Mouse (Mus musculus): ENCODE measurements at regions not wholly inside any gene's neighbourhood (a gene's known extent, or its start where the extent isn't known, plus 50 kb on each side); places are given as distances from the start of the nearest gene placed in this dataset.

- Histone ChIP-seq H3K4me2 (ENCODE audit: low read length) (peak overlapping the region; percentile 65), H3K4me3 (ENCODE audit: control insufficient read depth in 1 of 2, insufficient read depth in 1 of 2, low read depth in 1 of 2, low read length in 2 of 2) (peak overlapping the region; percentile 25 to 37), H3K36me3 (ENCODE audit: control insufficient read depth, insufficient read depth, low read length) (no peaks in the 10 kb centered on the region), H3K27me3 (ENCODE audit: control insufficient read depth, insufficient read depth, low read length) (no peaks in the 10 kb centered on the region), H3K4me1 (ENCODE audit: control insufficient read depth in 2 of 2, insufficient read depth in 2 of 2, low read length in 2 of 2) (peaks cover 28 to 41% of the 10 kb centered on the region in 2 experiments), H3K9me3 (ENCODE audit: control insufficient read depth, low read length) (peaks cover 3% of the 10 kb centered on the region; the same call in 1 of the 2 replicates), H3K9ac (ENCODE audit: low read length) (peak overlapping the region; percentile 64), H3K27ac (replicated peaks in 1 of 2; ENCODE audit: control insufficient read depth in 1 of 2, insufficient read depth in 1 of 2, low read depth in 2 of 2, low read length in 2 of 2) (peak overlapping the region; percentile 97 to 98)
- ATAC-seq (ENCODE audit: insufficient number of reproducible peaks, insufficient read depth, low FRiP score, low read depth), result peak; percentile 89
- 2% methylated on average over 27 of the region's 27 CpGs for WGBS
Measured at GRCm38 (mm10) chr10:66920761-66921684, 174.9 kb upstream of the Jmjd1c start.

GRCm38 (mm10) chr10:66921776-66922175 is 174.1 kb upstream of the Jmjd1c start:
- ATAC-seq (ENCODE audit: insufficient number of reproducible peaks, insufficient read depth, low FRiP score, low read depth), result no peak
- WGBS, result 34% methylated on average over 6 of the region's 6 CpGs
- H3K4me1 ChIP-seq (ENCODE audit: control insufficient read depth in 2 of 2, insufficient read depth in 2 of 2, low read length in 2 of 2), result peaks cover 28 to 42% of the 10 kb centered on the region in 2 experiments
- peaks cover 3% of the 10 kb centered on the region; the same call in 1 of the 2 replicates for H3K9me3 ChIP-seq (ENCODE audit: control insufficient read depth, low read length)
- H3K9ac ChIP-seq (ENCODE audit: low read length), result peak overlapping the region; percentile 35
- no peaks in the 10 kb centered on the region for H3K27me3 ChIP-seq (ENCODE audit: control insufficient read depth, insufficient read depth, low read length)
- H3K4me2 ChIP-seq (ENCODE audit: low read length), result peak overlapping the region; percentile 65
- peak overlapping the region; percentile 97 to 98 for H3K27ac ChIP-seq (replicated peaks in 1 of 2; ENCODE audit: control insufficient read depth in 1 of 2, insufficient read depth in 1 of 2, low read depth in 2 of 2, low read length in 2 of 2)
- H3K4me3 ChIP-seq (ENCODE audit: control insufficient read depth in 1 of 2, insufficient read depth in 1 of 2, low read depth in 1 of 2, low read length in 2 of 2), result no peak overlapping the region
- H3K36me3 ChIP-seq (ENCODE audit: control insufficient read depth, insufficient read depth, low read length), result no peaks in the 10 kb centered on the region

GRCm38 (mm10) chr10:66922314-66922713 is 173.6 kb upstream of the Jmjd1c start:
- H3K9me3 ChIP-seq (ENCODE audit: control insufficient read depth, low read length), result peaks cover 3% of the 10 kb centered on the region; the same call in 1 of the 2 replicates
- H3K4me1 ChIP-seq (ENCODE audit: control insufficient read depth in 2 of 2, insufficient read depth in 2 of 2, low read length in 2 of 2), result peaks cover 28 to 43% of the 10 kb centered on the region in 2 experiments
- no peaks in the 10 kb centered on the region for H3K27me3 ChIP-seq (ENCODE audit: control insufficient read depth, insufficient read depth, low read length)
- H3K4me3 ChIP-seq (ENCODE audit: control insufficient read depth in 1 of 2, insufficient read depth in 1 of 2, low read depth in 1 of 2, low read length in 2 of 2), result no peak overlapping the region
- peak overlapping the region; percentile 35; the same call in 1 of the 2 replicates for H3K9ac ChIP-seq (ENCODE audit: low read length)
- 24% methylated on average over 6 of the region's 6 CpGs for WGBS
- H3K4me2 ChIP-seq (ENCODE audit: low read length), result peak overlapping the region; percentile 65; the same call in 1 of the 2 replicates
- H3K36me3 ChIP-seq (ENCODE audit: control insufficient read depth, insufficient read depth, low read length), result no peaks in the 10 kb centered on the region
- ATAC-seq (ENCODE audit: insufficient number of reproducible peaks, insufficient read depth, low FRiP score, low read depth), result no peak
- H3K27ac ChIP-seq (replicated peaks in 1 of 2; ENCODE audit: control insufficient read depth in 1 of 2, insufficient read depth in 1 of 2, low read depth in 2 of 2, low read length in 2 of 2), result peak overlapping the region; percentile 97 to 98

- no peak overlapping the region for H3K4me2 ChIP-seq (ENCODE audit: low read length)
- no peak for ATAC-seq (ENCODE audit: insufficient number of reproducible peaks, insufficient read depth, low FRiP score, low read depth)
- WGBS, result 82% methylated on average over 7 of the region's 7 CpGs
Measured at GRCm38 (mm10) chr10:66923947-66924346, 172.0 kb upstream of the Jmjd1c start.

GRCm38 (mm10) chr10:66924418-66924817 is 171.5 kb upstream of the Jmjd1c start:
- 78% methylated on average over 16 of the region's 16 CpGs for WGBS
- ATAC-seq (ENCODE audit: insufficient number of reproducible peaks, insufficient read depth, low FRiP score, low read depth), result no peak
- Histone ChIP-seq H3K9me3 (ENCODE audit: control insufficient read depth, low read length) (no peaks in the 10 kb centered on the region), H3K27ac (replicated peaks in 1 of 2; ENCODE audit: control insufficient read depth in 1 of 2, insufficient read depth in 1 of 2, low read depth in 2 of 2, low read length in 2 of 2) (no peak overlapping the region), H3K4me3 (ENCODE audit: control insufficient read depth in 1 of 2, insufficient read depth in 1 of 2, low read depth in 1 of 2, low read length in 2 of 2) (no peak overlapping the region), H3K36me3 (ENCODE audit: control insufficient read depth, insufficient read depth, low read length) (no peaks in the 10 kb centered on the region), H3K27me3 (ENCODE audit: control insufficient read depth, insufficient read depth, low read length) (no peaks in the 10 kb centered on the region), H3K4me2 (ENCODE audit: low read length) (no peak overlapping the region), H3K4me1 (ENCODE audit: control insufficient read depth in 2 of 2, insufficient read depth in 2 of 2, low read length in 2 of 2) (peaks cover 30 to 55% of the 10 kb centered on the region in 2 experiments), H3K9ac (ENCODE audit: low read length) (no peak overlapping the region)

More at GRCm38 (mm10) chr10:66923947-66924346, 172.0 kb upstream of the Jmjd1c start:
- H3K27me3 ChIP-seq (ENCODE audit: control insufficient read depth, insufficient read depth, low read length), result no peaks in the 10 kb centered on the region
- no peak overlapping the region for H3K27ac ChIP-seq (replicated peaks in 1 of 2; ENCODE audit: control insufficient read depth in 1 of 2, insufficient read depth in 1 of 2, low read depth in 2 of 2, low read length in 2 of 2)
- no peak overlapping the region for H3K4me3 ChIP-seq (ENCODE audit: control insufficient read depth in 1 of 2, insufficient read depth in 1 of 2, low read depth in 1 of 2, low read length in 2 of 2)
- no peak overlapping the region for H3K9ac ChIP-seq (ENCODE audit: low read length)
- no peaks in the 10 kb centered on the region for H3K36me3 ChIP-seq (ENCODE audit: control insufficient read depth, insufficient read depth, low read length)
- peaks cover 31 to 56% of the 10 kb centered on the region in 2 experiments for H3K4me1 ChIP-seq (ENCODE audit: control insufficient read depth in 2 of 2, insufficient read depth in 2 of 2, low read length in 2 of 2)
- no peaks in the 10 kb centered on the region for H3K9me3 ChIP-seq (ENCODE audit: control insufficient read depth, low read length)

- no peaks in the 10 kb centered on the region for H3K9me3 ChIP-seq (ENCODE audit: control insufficient read depth, low read length)
- H3K9ac ChIP-seq (ENCODE audit: low read length), result no peak overlapping the region
- peaks cover 28 to 47% of the 10 kb centered on the region in 2 experiments for H3K4me1 ChIP-seq (ENCODE audit: control insufficient read depth in 2 of 2, insufficient read depth in 2 of 2, low read length in 2 of 2)
- H3K36me3 ChIP-seq (ENCODE audit: control insufficient read depth, insufficient read depth, low read length), result no peaks in the 10 kb centered on the region
- H3K27me3 ChIP-seq (ENCODE audit: control insufficient read depth, insufficient read depth, low read length), result no peaks in the 10 kb centered on the region
- WGBS, result 24% methylated on average over 6 of the region's 6 CpGs
- H3K4me2 ChIP-seq (ENCODE audit: low read length), result no peak overlapping the region; the same call in 1 of the 2 replicates
- no peak overlapping the region for H3K27ac ChIP-seq (replicated peaks in 1 of 2; ENCODE audit: control insufficient read depth in 1 of 2, insufficient read depth in 1 of 2, low read depth in 2 of 2, low read length in 2 of 2)
- no peak overlapping the region for H3K4me3 ChIP-seq (ENCODE audit: control insufficient read depth in 1 of 2, insufficient read depth in 1 of 2, low read depth in 1 of 2, low read length in 2 of 2)
- ATAC-seq (ENCODE audit: insufficient number of reproducible peaks, insufficient read depth, low FRiP score, low read depth), result no peak
Measured at GRCm38 (mm10) chr10:66925553-66926127, 170.3 kb upstream of the Jmjd1c start.

GRCm38 (mm10) chr10:66927651-66928050 is 168.3 kb upstream of the Jmjd1c start:
- no peaks in the 10 kb centered on the region for H3K9me3 ChIP-seq (ENCODE audit: control insufficient read depth, low read length)
- H3K27me3 ChIP-seq (ENCODE audit: control insufficient read depth, insufficient read depth, low read length), result no peaks in the 10 kb centered on the region
- H3K4me3 ChIP-seq (ENCODE audit: control insufficient read depth in 1 of 2, insufficient read depth in 1 of 2, low read depth in 1 of 2, low read length in 2 of 2), result no peak overlapping the region
- H3K4me2 ChIP-seq (ENCODE audit: low read length), result no peak overlapping the region
- H3K4me1 ChIP-seq (ENCODE audit: control insufficient read depth in 2 of 2, insufficient read depth in 2 of 2, low read length in 2 of 2), result peaks cover 10 to 29% of the 10 kb centered on the region in 2 experiments
- H3K27ac ChIP-seq (replicated peaks in 1 of 2; ENCODE audit: control insufficient read depth in 1 of 2, insufficient read depth in 1 of 2, low read depth in 2 of 2, low read length in 2 of 2), result no peak overlapping the region
- ATAC-seq (ENCODE audit: insufficient number of reproducible peaks, insufficient read depth, low FRiP score, low read depth), result no peak
- no peaks in the 10 kb centered on the region for H3K36me3 ChIP-seq (ENCODE audit: control insufficient read depth, insufficient read depth, low read length)
- no peak overlapping the region for H3K9ac ChIP-seq (ENCODE audit: low read length)
- 61% methylated on average over 2 of the region's 2 CpGs for WGBS
